Mouse (Mus musculus): ENCODE results near the gene Mgrn1.

Mgrn1 gene

DNA sequence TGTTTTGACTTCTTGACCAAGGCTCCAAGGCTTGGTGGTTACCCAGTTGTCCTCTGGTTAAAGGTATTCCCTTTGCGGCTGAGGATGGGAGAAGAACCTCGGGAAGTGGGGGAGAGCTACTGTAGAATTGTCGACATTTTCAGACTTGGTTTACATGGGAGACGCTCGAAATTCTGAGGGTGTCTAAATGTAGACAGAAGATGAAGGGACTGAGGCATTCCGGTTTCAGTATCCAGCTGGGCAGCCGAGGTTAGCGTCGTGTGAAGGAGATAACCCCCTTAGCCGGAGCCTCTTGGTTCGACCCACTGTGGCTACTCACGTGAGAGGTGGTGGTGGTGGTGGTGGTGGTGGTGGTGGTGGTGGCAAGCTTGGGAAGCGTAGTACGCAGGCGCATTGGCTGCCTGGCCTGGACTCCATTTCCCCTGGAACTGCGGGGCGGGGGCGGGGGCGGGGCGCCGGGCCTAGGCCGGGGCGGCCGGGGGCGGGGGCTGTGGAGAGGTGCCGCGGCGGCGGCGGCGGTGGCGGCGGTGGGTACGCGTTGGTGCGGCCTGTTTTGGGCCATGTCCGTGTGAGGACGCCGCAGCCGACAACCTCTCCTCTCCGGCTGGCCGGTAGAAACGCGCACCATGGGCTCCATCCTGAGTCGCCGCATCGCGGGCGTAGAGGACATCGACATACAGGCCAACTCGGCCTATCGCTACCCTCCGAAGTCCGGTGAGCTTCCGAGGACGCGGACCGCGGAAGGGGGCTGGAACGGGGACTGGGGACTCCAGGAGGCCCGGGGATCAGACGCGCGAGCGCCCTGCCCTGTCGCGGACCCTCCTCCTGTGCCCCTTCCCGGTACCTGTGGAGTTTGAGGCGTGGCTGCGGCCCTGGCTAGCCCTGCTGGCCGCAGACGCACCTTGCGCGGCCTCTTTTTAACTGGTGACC is at the start of gene Mgrn1:
Mgrn1 (plus strand) TSS at position 490 of the 930 bp plus-strand sequence.
- CTCF ChIA-PET: no interaction called here

GRCm38 (mm10) chr16:4837631-4838030 is 48.4 kb upstream of the Mgrn1 start:
- CTCF ChIA-PET: interaction anchor here (0.6 kb wide), 1 partner anchor 10 kb away, joined by 4 read pairs; no protein-coding TSS in a partner anchor

DNA sequence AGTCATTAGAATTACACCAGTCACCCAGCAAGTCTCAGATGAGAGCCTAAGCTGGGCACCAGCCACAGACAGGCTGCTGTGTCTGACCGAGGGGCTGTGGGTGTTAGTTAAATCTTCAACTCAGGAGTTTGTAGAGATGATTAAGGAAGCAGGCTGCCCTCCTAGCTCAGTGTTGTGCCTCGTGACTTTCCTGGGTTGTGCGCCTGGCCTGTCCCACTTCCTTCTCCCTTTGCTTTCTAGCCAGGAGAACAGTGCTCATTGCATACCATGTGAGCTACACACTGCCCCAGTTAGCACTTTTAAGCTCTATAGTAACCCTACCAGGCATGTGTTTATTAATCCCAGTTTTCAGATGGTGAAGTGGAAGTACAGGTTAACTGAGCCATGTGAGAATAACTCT is 46.5 kb upstream of the Mgrn1 start:
- CTCF ChIA-PET: no interaction called here

DNA sequence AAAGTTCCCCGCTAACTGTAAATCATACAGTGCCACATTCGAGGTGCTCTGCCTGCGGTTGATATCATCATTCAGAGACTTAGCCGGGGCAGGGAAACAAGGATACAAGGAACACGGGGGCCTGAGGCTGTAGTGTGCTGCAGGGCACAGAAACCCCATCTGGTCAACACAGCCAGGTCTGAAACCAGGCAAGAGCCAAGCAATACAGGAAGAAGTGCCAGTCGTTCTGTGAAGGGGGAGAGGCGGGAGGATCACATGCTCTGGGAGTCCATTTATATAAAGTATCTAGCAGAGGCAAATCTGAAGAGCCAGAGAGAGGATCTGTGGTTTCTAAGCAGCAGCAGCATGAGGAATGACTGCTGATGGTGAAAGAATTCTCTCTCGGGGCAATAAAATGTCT is 45.8 kb upstream of the Mgrn1 start:
- CTCF ChIA-PET: no interaction called here

DNA sequence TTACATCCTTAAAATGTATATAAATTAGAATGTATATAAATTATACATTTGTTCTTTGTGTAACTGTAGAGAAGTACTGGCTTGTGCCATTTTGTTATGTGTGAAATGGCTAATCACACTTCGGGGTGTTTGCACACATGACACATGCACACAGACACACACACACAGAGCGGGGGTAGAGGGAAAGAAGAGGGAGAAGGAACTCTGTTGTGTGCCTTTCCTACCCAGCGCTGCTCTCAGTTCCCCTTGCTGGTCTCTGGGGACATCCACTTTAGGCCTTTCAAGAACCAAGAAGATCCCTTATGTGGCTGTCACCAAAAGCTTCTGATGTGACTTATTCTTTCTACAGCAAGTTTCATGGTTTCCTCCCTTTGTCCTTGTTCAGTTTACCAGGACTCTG is 39.0 kb upstream of the Mgrn1 start:
- CTCF ChIA-PET: interaction anchor here (0.6 to 0.7 kb wide), 2 partner anchors 9 to 15 kb away, joined by 3 to 4 read pairs; no protein-coding TSS in a partner anchor

- CTCF ChIA-PET: interaction anchor here (0.7 kb wide), 1 partner anchor 256 kb away, joined by 4 read pairs; no protein-coding TSS in a partner anchor
Measured at GRCm38 (mm10) chr16:4848090-4848489, 38.0 kb upstream of the Mgrn1 start.

GRCm38 (mm10) chr16:4850361-4850760 is 35.7 kb upstream of the Mgrn1 start:
- CTCF ChIA-PET: interaction anchor here (0.5 kb wide), 1 partner anchor 11 kb away, joined by 6 read pairs; no protein-coding TSS in a partner anchor

DNA sequence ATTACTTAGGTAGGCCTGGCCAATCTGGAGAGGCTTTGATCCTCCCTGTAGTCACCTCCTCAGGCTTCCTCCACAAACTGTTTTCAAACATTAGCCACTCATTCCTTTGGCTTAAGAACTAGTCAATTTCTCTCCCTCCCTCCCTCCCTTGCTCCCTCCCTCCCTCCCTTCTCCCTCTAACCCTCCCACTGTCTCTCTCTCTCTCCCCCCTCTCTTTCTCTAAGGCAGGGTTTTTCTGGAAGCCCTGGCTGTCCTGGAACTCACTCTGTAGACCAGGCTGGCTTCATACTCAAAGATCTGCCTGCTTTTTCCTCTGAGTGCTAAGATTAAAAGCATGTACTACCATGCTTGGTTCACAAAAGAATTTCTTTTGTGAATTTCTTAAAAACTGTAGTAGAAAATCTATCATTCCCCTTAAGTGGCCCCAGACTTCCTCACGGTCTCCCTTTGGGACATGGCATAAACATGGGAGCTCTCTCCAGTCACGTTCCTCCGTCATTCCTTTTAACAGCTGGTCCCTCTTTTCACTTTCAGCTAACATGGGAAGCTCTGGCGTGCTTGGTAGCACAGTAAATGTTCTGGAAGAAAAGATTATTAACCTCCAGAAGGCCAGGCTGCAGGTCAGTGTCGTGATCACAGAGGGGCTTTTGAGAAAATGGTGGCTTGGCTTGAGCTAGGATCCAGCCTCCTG is 35.0 kb upstream of the Mgrn1 start:
- CTCF ChIA-PET: no interaction called here

DNA sequence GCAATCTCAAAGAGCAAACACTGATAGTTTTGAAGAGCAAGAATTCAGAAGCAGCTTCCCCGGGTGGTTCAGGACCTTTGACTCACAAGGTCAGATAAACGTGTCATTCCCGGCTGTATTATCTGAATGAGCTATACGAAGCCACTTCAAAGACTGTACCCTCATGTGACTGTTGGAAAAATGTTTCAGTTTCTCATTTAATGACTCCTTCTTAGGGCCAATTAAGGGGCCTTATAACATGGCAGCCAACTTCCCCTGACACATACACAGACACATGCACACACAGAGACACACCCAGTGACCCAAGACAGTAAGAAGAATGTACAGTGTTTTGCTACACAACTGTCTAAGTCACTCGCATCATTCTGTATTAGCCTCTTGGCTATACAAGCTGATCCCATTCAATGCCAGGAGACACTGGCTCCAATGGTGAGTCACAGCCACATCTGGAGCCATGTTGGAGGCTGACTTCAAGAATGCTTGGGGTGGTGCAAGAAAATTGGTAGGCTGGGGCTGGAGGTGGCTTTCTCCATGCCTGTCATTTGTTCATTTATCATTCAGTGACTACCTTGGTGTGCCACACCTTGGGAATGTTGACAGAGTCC is 30.9 kb upstream of the Mgrn1 start:
- CTCF ChIA-PET: no interaction called here

- CTCF ChIA-PET: interaction anchor here (0.7 kb wide), 1 partner anchor 11 kb away, joined by 6 read pairs; no protein-coding TSS in a partner anchor
Measured at GRCm38 (mm10) chr16:4861392-4861791, 24.7 kb upstream of the Mgrn1 start.

- CTCF ChIA-PET: no interaction called here
Measured at GRCm38 (mm10) chr16:4862863-4863483, 23.1 kb upstream of the Mgrn1 start.

DNA sequence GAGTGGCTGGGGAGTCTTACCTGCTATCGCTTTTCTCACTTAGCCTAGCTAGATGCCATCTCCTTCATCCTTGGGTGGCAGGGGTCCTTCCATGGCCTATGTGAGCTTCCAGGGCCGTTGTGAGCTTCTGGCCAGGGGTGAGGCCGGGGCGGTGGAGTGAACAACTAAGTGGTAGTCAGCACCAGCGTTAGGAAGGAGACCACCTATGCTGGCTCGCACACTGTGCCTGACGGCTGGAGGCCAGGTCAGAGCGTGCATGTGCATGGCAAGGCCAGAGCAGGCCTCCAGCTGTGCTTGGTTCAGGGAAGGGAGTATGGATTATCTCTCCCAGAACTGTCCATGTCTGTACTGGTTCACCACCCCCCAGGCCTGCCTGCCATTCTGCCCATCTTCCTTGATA is 22.3 kb upstream of the Mgrn1 start:
- CTCF ChIA-PET: no interaction called here

GRCm38 (mm10) chr16:4866101-4866695 is 19.9 kb upstream of the Mgrn1 start:
- CTCF ChIA-PET: interaction anchor here (0.7 kb wide), 1 partner anchor 14 kb away, joined by 5 read pairs; no protein-coding TSS in a partner anchor

DNA sequence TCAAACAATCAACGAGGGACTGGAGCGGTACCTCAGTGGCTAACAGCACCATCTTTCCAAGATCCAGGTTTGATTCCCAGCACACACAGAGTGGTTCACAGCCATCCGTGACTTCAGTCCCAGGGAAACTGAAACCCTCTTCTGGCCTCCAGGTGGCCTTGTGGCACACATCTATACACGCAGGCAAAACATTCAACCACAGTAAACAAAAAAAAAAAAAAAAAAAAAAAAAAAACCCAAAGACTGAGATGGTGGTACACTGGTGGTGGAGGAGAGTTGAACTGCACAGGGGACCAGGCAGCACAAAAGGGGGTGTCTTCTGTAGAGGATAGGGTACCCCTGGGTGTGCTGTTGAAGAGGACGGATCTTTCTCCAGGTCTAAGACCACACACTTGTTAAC is 15.6 kb upstream of the Mgrn1 start:
- CTCF ChIA-PET: no interaction called here

DNA sequence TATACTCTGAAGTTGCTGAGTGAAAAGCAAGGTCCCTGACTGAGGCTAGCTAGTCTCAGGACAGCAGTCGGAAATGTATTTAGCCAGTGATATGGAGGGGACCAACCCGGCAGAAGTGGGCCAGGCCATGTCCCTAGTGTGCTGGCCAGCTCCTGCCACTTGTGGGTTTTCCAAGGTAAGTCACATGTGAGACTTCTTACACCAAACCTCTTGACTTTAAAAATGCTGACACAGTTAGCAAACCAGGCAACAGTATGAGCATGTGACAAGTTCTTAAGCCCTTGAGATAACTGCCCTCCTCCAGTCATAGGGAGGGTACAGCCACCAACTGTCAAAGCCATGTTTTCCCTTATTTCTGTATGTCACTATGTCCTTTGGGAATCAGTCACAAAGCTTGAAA is 14.1 kb upstream of the Mgrn1 start:
- CTCF ChIA-PET: no interaction called here

GRCm38 (mm10) chr16:4875198-4876032 is 10.6 kb upstream of the Mgrn1 start:
- CTCF ChIA-PET: interaction anchor here (0.6 kb wide), 2 partner anchors 29 to 38 kb away, joined by 3 to 8 read pairs; no protein-coding TSS in a partner anchor

DNA sequence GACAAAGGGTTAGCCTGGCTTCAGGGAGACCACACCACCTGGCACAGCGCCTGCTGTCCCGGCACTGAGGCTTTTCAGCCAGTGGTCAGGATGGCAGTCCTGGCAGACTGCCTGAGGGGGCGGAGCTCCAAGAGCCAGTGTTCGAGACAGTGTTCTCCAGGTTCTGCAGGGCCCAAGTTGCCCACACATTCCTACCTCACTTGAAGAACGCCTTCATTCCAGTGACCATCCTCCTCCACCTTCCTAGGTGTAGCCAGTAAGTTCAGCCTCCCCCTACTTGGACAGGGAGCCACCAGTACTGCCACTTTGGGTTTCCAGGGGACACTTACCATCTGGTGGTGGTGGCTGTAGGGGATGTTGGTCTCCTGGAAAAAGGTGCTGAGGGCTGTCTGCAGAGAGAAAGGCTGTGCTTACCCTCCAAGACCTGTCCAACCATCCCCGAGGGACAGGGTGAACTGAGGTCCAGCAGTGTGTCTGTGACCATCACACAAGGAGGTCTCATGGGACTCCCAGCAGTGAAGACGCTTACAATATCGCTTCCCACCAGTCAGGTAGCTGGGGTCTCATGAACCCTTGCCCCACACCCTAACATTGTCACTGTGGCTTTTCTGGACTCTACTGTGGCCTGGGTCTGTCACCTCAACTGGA is 9.9 kb upstream of the Mgrn1 start:
- CTCF ChIA-PET: interaction anchor here (0.6 kb wide), 1 partner anchor 28 kb away, joined by 8 read pairs; no protein-coding TSS in a partner anchor

DNA sequence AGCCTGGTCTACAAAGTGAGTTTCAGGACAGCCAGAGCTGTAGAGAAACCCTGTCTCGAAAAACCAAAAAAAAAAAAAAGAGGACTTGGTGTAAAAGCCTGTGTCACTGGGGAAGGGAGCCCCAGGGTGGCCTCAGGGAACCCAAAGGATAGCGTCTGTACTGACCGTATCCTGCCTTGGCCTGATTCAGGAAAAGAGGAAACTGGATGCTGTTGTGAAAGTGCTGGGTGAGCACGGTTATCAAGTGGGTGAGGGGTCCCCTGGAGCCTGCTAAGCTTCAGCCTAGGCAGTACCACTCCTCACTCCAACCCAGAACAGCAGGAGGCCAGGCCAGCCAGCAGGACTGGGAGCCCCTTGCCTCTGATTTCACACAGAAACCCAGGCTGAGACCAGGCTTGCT is 8.9 kb upstream of the Mgrn1 start:
- CTCF ChIA-PET: no interaction called here

GRCm38 (mm10) chr16:4877701-4878100 is 8.3 kb upstream of the Mgrn1 start:
- CTCF ChIA-PET: no interaction called here

Data from spleen, embryonic (tissue).